Mouse (Mus musculus): ENCODE data around the gene Zfp952. TPM values are rescaled to one million over a fixed set of nuclear protein-coding genes. Genes with fewer than 3 reads are reported as not detected.

Zfp952 gene
- polyA plus RNA-seq (2014; fragmentation: Nextera tagmentation; extraction: Ambion mirVana): 8.8 and 11.3 TPM in 2 replicates

GRCm38 (mm10) chr17:32992699-32993474, at the start of gene Zfp952:
Gene Zfp952, plus strand, starts transcription at chr17:32993129.
- Histone ChIP-seq H3K36me3 (ENCODE audit: control insufficient read depth, insufficient read depth, low read length) (peaks cover 3% of the 10 kb centered on the region; the same call in 1 of the 2 replicates), H3K4me2 (peak within 1 kb of the TSS; percentile 73), H3K4me1 (ENCODE audit: control insufficient read depth, insufficient read depth, low read length) (peaks cover 5% of the 10 kb centered on the region; the same call in 1 of the 2 replicates), H3K9me3 (replicated peaks; ENCODE audit: control insufficient read depth, low read length) (no peaks in the 10 kb centered on the region), H3K27me3 (ENCODE audit: control insufficient read depth, insufficient read depth, low read length) (no peaks in the 10 kb centered on the region), H3K4me3 (ENCODE audit: low read depth, low read length) (peak within 1 kb of the TSS; percentile 69), H3K27ac (ENCODE audit: low read depth, low read length) (peak within 1 kb of the TSS; percentile 23; the same call in 1 of the 2 replicates), H3K9ac (ENCODE audit: low read depth, low read length) (peak within 1 kb of the TSS; percentile 82)
- 2% methylated on average over 21 of the region's 21 CpGs for WGBS (ENCODE audit: insufficient replicate concordance)
- peak; percentile 86 for ATAC-seq (replicated peaks; ENCODE audit: insufficient number of reproducible peaks, low FRiP score, low TSS enrichment)

DNA sequence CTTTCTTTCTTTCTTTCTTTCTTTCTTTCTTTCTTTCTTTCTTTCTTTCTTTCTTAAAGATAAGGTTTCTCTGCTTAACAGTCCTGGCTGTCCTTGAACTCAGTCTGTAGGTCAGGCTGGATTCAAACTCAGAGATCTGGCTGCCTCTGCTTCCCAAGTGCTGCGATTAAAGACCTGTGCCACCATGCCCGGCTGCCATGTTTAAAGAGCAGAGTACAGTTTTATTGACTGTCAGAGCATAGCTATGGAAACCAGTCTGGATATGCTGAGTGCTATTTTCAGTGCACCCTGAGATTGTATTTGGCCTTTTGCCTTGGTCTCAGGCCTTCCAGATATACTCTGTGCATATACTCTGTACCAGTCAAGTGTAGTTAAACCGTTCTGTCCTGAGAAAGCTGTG, 49.3 kb upstream of the Zfp952 start:
- no peaks in the 10 kb centered on the region for H3K9me3 ChIP-seq (replicated peaks; ENCODE audit: control insufficient read depth, low read length)
- H3K36me3 ChIP-seq (ENCODE audit: control insufficient read depth, insufficient read depth, low read length): no peaks in the 10 kb centered on the region
- no peak overlapping the region for H3K9ac ChIP-seq (ENCODE audit: low read depth, low read length)
- WGBS (ENCODE audit: insufficient replicate concordance): 81% methylated on average over 3 of the region's 3 CpGs
- H3K27ac ChIP-seq (ENCODE audit: low read depth, low read length): no peak overlapping the region
- H3K4me3 ChIP-seq (ENCODE audit: low read depth, low read length): no peak overlapping the region
- no peak for ATAC-seq (replicated peaks; ENCODE audit: insufficient number of reproducible peaks, low FRiP score, low TSS enrichment)
- no peak overlapping the region for H3K4me2 ChIP-seq
- no peaks in the 10 kb centered on the region for H3K27me3 ChIP-seq (ENCODE audit: control insufficient read depth, insufficient read depth, low read length)
- peaks cover 11% of the 10 kb centered on the region for H3K4me1 ChIP-seq (ENCODE audit: control insufficient read depth, insufficient read depth, low read length)

DNA sequence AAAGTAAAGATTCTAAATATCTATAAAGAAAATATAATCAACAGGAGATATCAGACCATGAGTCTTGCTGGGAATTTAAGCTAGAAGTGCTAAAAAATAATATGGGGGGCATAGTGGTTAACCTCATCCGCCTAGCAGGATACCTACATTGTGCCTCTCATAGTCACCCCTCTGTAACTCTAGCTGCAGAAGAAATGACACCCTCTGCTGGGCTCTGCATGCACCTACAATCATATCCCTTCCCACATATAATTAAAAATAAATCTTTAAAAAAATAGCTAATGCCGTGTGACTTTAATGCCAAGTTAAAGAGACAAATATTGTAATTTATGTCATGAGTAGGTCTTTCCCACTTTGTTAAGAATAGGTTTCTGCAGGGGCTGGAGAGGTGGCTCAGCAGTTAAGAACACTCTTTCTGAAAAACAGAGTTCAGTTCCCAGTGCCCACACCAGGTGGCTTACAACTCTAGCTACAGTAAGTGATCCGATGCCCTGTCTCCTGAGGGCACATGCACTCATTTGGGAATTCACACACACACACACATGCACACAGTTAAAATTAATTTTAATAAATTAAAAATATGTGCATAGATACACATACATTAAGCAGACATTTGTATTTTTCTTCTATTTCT, 48.4 kb upstream of the Zfp952 start:
- no peak overlapping the region for H3K9ac ChIP-seq (ENCODE audit: low read depth, low read length)
- no peaks in the 10 kb centered on the region for H3K36me3 ChIP-seq (ENCODE audit: control insufficient read depth, insufficient read depth, low read length)
- no peak overlapping the region for H3K4me2 ChIP-seq
- H3K27ac ChIP-seq (ENCODE audit: low read depth, low read length): no peak overlapping the region
- H3K9me3 ChIP-seq (replicated peaks; ENCODE audit: control insufficient read depth, low read length): no peaks in the 10 kb centered on the region
- no peak overlapping the region for H3K4me3 ChIP-seq (ENCODE audit: low read depth, low read length)
- 61% methylated on average over 3 of the region's 3 CpGs for WGBS (ENCODE audit: insufficient replicate concordance)
- ATAC-seq (replicated peaks; ENCODE audit: insufficient number of reproducible peaks, low FRiP score, low TSS enrichment): no peak
- H3K27me3 ChIP-seq (ENCODE audit: control insufficient read depth, insufficient read depth, low read length): no peaks in the 10 kb centered on the region
- H3K4me1 ChIP-seq (ENCODE audit: control insufficient read depth, insufficient read depth, low read length): peaks cover 11% of the 10 kb centered on the region

DNA sequence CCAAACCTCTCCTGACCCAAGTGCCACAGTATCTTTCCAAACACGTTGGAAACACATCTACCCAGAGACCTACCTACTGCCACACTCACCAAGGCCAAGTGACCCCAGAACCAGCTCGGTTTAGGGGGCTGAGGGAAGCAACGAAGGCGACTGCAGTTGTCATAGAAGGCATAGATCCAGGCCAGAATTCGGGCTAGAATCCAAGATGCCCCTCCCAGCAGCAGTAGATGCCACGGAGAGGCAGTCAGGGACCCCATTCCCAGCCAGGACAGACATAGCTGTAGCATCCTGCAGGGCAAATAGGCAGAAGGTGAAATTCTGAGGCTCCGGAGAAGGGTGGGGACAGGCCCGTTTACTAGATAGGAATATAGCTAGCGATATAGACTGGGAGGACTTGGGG, 46.2 kb upstream of the Zfp952 start:
- no peak for ATAC-seq (replicated peaks; ENCODE audit: insufficient number of reproducible peaks, low FRiP score, low TSS enrichment)
- WGBS (ENCODE audit: insufficient replicate concordance): 64% methylated on average over 9 of the region's 9 CpGs
- Histone ChIP-seq H3K9me3 (replicated peaks; ENCODE audit: control insufficient read depth, low read length) (no peaks in the 10 kb centered on the region), H3K4me2 (peak overlapping the region; percentile 88), H3K27ac (ENCODE audit: low read depth, low read length) (0 out of 2 replicates have a peak overlapping the region, but pooled peaks have one; percentile 3), H3K27me3 (ENCODE audit: control insufficient read depth, insufficient read depth, low read length) (no peaks in the 10 kb centered on the region), H3K4me1 (ENCODE audit: control insufficient read depth, insufficient read depth, low read length) (peaks cover 11% of the 10 kb centered on the region), H3K4me3 (ENCODE audit: low read depth, low read length) (peak overlapping the region; percentile 49), H3K36me3 (ENCODE audit: control insufficient read depth, insufficient read depth, low read length) (no peaks in the 10 kb centered on the region), H3K9ac (ENCODE audit: low read depth, low read length) (peak overlapping the region; percentile 60)

GRCm38 (mm10) chr17:32947215-32947914, 45.6 kb upstream of the Zfp952 start, which contains the start of gene Cyp4f13:
Gene Cyp4f13, minus strand, starts transcription at chr17:32947402.
- WGBS (ENCODE audit: insufficient replicate concordance): 31% methylated on average over 12 of the region's 12 CpGs
- H3K27me3 ChIP-seq (ENCODE audit: control insufficient read depth, insufficient read depth, low read length): no peaks in the 10 kb centered on the region
- no peaks in the 10 kb centered on the region for H3K9me3 ChIP-seq (replicated peaks; ENCODE audit: control insufficient read depth, low read length)
- peak within 1 kb of the TSS; percentile 60 for H3K9ac ChIP-seq (ENCODE audit: low read depth, low read length)
- ATAC-seq (replicated peaks; ENCODE audit: insufficient number of reproducible peaks, low FRiP score, low TSS enrichment): peak; percentile 92
- H3K4me1 ChIP-seq (ENCODE audit: control insufficient read depth, insufficient read depth, low read length): peaks cover 11% of the 10 kb centered on the region
- H3K27ac ChIP-seq (ENCODE audit: low read depth, low read length): 0 out of 2 replicates have a peak within 1 kb of the TSS, but pooled peaks have one; percentile 35
- peak within 1 kb of the TSS; percentile 88 for H3K4me2 ChIP-seq
- no peaks in the 10 kb centered on the region for H3K36me3 ChIP-seq (ENCODE audit: control insufficient read depth, insufficient read depth, low read length)
- peak within 1 kb of the TSS; percentile 49 for H3K4me3 ChIP-seq (ENCODE audit: low read depth, low read length)

GRCm38 (mm10) chr17:32950136-32950535, 42.8 kb upstream of the Zfp952 start:
- no peaks in the 10 kb centered on the region for H3K36me3 ChIP-seq (ENCODE audit: control insufficient read depth, insufficient read depth, low read length)
- no peak overlapping the region for H3K9ac ChIP-seq (ENCODE audit: low read depth, low read length)
- no peak overlapping the region for H3K4me2 ChIP-seq
- H3K4me1 ChIP-seq (ENCODE audit: control insufficient read depth, insufficient read depth, low read length): peaks cover 11% of the 10 kb centered on the region
- no peaks in the 10 kb centered on the region for H3K9me3 ChIP-seq (replicated peaks; ENCODE audit: control insufficient read depth, low read length)
- no peak for ATAC-seq (replicated peaks; ENCODE audit: insufficient number of reproducible peaks, low FRiP score, low TSS enrichment)
- no peak overlapping the region for H3K4me3 ChIP-seq (ENCODE audit: low read depth, low read length)
- WGBS (ENCODE audit: insufficient replicate concordance): 82% methylated on average over 3 of the region's 3 CpGs
- H3K27ac ChIP-seq (ENCODE audit: low read depth, low read length): no peak overlapping the region
- H3K27me3 ChIP-seq (ENCODE audit: control insufficient read depth, insufficient read depth, low read length): no peaks in the 10 kb centered on the region

DNA sequence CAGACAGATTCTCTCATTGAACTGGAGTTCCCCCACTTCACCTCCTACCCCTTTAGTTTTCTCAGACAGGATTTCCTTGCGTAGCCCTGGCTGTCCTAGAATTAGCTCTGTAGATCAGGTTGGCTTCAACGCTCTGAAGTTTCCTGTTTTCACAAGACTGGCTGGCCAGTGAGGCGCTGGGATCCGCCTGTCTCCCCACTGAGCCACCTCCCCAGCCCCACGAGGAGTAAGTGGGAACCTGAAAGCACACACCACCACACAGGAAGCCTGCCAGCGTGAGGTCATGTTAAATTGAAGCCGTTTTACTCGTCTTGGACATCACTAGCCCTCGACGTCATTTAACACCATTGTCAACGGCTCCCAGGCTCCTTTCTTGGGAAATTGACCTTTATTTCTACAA, 41.9 kb upstream of the Zfp952 start:
- Histone ChIP-seq H3K9me3 (replicated peaks; ENCODE audit: control insufficient read depth, low read length) (no peaks in the 10 kb centered on the region), H3K27ac (ENCODE audit: low read depth, low read length) (no peak overlapping the region), H3K4me1 (ENCODE audit: control insufficient read depth, insufficient read depth, low read length) (peaks cover 11% of the 10 kb centered on the region), H3K4me3 (ENCODE audit: low read depth, low read length) (no peak overlapping the region), H3K4me2 (no peak overlapping the region), H3K9ac (ENCODE audit: low read depth, low read length) (no peak overlapping the region), H3K36me3 (ENCODE audit: control insufficient read depth, insufficient read depth, low read length) (no peaks in the 10 kb centered on the region), H3K27me3 (ENCODE audit: control insufficient read depth, insufficient read depth, low read length) (no peaks in the 10 kb centered on the region)
- no peak for ATAC-seq (replicated peaks; ENCODE audit: insufficient number of reproducible peaks, low FRiP score, low TSS enrichment)
- WGBS (ENCODE audit: insufficient replicate concordance): 68% methylated on average over 11 of the region's 11 CpGs

GRCm38 (mm10) chr17:32951441-32951840, 41.5 kb upstream of the Zfp952 start:
- no peak overlapping the region for H3K9ac ChIP-seq (ENCODE audit: low read depth, low read length)
- no peak overlapping the region for H3K4me3 ChIP-seq (ENCODE audit: low read depth, low read length)
- WGBS (ENCODE audit: insufficient replicate concordance): 26% methylated on average over 16 of the region's 16 CpGs
- no peak overlapping the region for H3K4me2 ChIP-seq
- H3K27ac ChIP-seq (ENCODE audit: low read depth, low read length): no peak overlapping the region
- H3K4me1 ChIP-seq (ENCODE audit: control insufficient read depth, insufficient read depth, low read length): peaks cover 8% of the 10 kb centered on the region
- H3K9me3 ChIP-seq (replicated peaks; ENCODE audit: control insufficient read depth, low read length): no peaks in the 10 kb centered on the region
- no peak for ATAC-seq (replicated peaks; ENCODE audit: insufficient number of reproducible peaks, low FRiP score, low TSS enrichment)
- no peaks in the 10 kb centered on the region for H3K27me3 ChIP-seq (ENCODE audit: control insufficient read depth, insufficient read depth, low read length)
- no peaks in the 10 kb centered on the region for H3K36me3 ChIP-seq (ENCODE audit: control insufficient read depth, insufficient read depth, low read length)

All from heart, embryonic 11.5 days (tissue).